Mouse (Mus musculus): ENCODE measurements around the gene Shd. TPM values are rescaled to one million over a fixed set of nuclear protein-coding genes. Genes with fewer than 3 reads are reported as not detected.
A peak's percentile ranks its signal among the peaks of the same experiment; 100 is the strongest.

Shd gene
- polyA plus RNA-seq, 1 experiment from 2014 or later: 0.95 TPM

- Histone ChIP-seq H3K36me3 (peaks cover 70% of the 10 kb centered on the region), H3K4me2 (no peak overlapping the region), H3K4me3 (no peak overlapping the region), H3K27me3 (replicated peaks) (no peaks in the 10 kb centered on the region), H3K9ac (no peak overlapping the region), H3K27ac (no peak overlapping the region), H3K4me1 (peaks cover 65% of the 10 kb centered on the region), H3K9me3 (replicated peaks) (no peaks in the 10 kb centered on the region)
- ATAC-seq: no peak
- WGBS (ENCODE audit: insufficient replicate concordance): 79% methylated on average over 4 of the region's 4 CpGs
These were observed 52.7 kb downstream of the Shd start for GRCm38 (mm10) chr17:56022989-56023290.

- 0 out of 2 replicates have a peak, but pooled peaks have one; percentile 5 for ATAC-seq
- Histone ChIP-seq H3K4me3 (no peak overlapping the region), H3K27ac (no peak overlapping the region), H3K27me3 (replicated peaks) (no peaks in the 10 kb centered on the region), H3K9me3 (replicated peaks) (no peaks in the 10 kb centered on the region), H3K4me2 (no peak overlapping the region), H3K4me1 (peaks cover 66% of the 10 kb centered on the region), H3K9ac (no peak overlapping the region), H3K36me3 (peaks cover 70% of the 10 kb centered on the region)
- 44% methylated on average over 5 of the region's 5 CpGs for WGBS (ENCODE audit: insufficient replicate concordance)
These were observed 53.1 kb downstream of the Shd start for GRCm38 (mm10) chr17:56023386-56023785.

- no peak for ATAC-seq
- 55% methylated on average over 2 of the region's 2 CpGs for WGBS (ENCODE audit: insufficient replicate concordance)
These were observed 54.2 kb downstream of the Shd start for GRCm38 (mm10) chr17:56024476-56024875.

GRCm38 (mm10) chr17:56024931-56025330 lies 54.7 kb downstream of the Shd start:
- Histone ChIP-seq H3K4me3 (no peak overlapping the region), H3K9ac (no peak overlapping the region), H3K36me3 (peaks cover 70% of the 10 kb centered on the region), H3K9me3 (replicated peaks) (no peaks in the 10 kb centered on the region), H3K4me2 (no peak overlapping the region), H3K27me3 (replicated peaks) (no peaks in the 10 kb centered on the region), H3K4me1 (peaks cover 73% of the 10 kb centered on the region), H3K27ac (no peak overlapping the region)
- WGBS (ENCODE audit: insufficient replicate concordance): 69% methylated on average over 5 of the region's 5 CpGs
- ATAC-seq: no peak

More at GRCm38 (mm10) chr17:56024476-56024875, 54.2 kb downstream of the Shd start:
- H3K4me3 ChIP-seq: no peak overlapping the region
- H3K4me2 ChIP-seq: no peak overlapping the region
- peaks cover 70% of the 10 kb centered on the region for H3K36me3 ChIP-seq
- 0 out of 2 replicates have a peak overlapping the region, but pooled peaks have one; percentile 37 for H3K27ac ChIP-seq
- H3K9ac ChIP-seq: no peak overlapping the region
- H3K4me1 ChIP-seq: peaks cover 68% of the 10 kb centered on the region
- no peaks in the 10 kb centered on the region for H3K9me3 ChIP-seq (replicated peaks)
- no peaks in the 10 kb centered on the region for H3K27me3 ChIP-seq (replicated peaks)

Other genes starting within 250 kb of the Shd start
- 0.75 and 1.1 TPM in 2 replicates for gene Adgre4, start 220.5 kb upstream of the Shd start, polyA plus RNA-seq (2016; fragmentation: Nextera tagmentation; extraction: Ambion mirVana)
- gene Zfp119a, start 91.5 kb upstream of the Shd start, polyA plus RNA-seq (2016; fragmentation: Nextera tagmentation; extraction: Ambion mirVana): 3.0 and 3.3 TPM in 2 replicates
- gene Zfp959, start 78.4 kb upstream of the Shd start, polyA plus RNA-seq (2016; fragmentation: Nextera tagmentation; extraction: Ambion mirVana): 8.3 and 9.8 TPM in 2 replicates
- gene Zfp119b, start 21.0 kb upstream of the Shd start, polyA plus RNA-seq (2016; fragmentation: Nextera tagmentation; extraction: Ambion mirVana): 1.8 and 2.5 TPM in 2 replicates
- 4.5 and 5.4 TPM in 2 replicates for gene Ebi3, start 17.8 kb upstream of the Shd start, polyA plus RNA-seq (2016; fragmentation: Nextera tagmentation; extraction: Ambion mirVana)
- gene Yju2, start 11.4 kb upstream of the Shd start, polyA plus RNA-seq (2016; fragmentation: Nextera tagmentation; extraction: Ambion mirVana): 14.6 and 15.6 TPM in 2 replicates
- gene Fsd1, start 16.0 kb downstream of the Shd start, polyA plus RNA-seq (2016; fragmentation: Nextera tagmentation; extraction: Ambion mirVana): 1.7 and 2.3 TPM in 2 replicates
- gene Stap2, start 35.1 kb downstream of the Shd start, polyA plus RNA-seq (2016; fragmentation: Nextera tagmentation; extraction: Ambion mirVana): 1.8 and 2.1 TPM in 2 replicates
- 27.4 and 29.1 TPM in 2 replicates for gene Mpnd, start 35.2 kb downstream of the Shd start, polyA plus RNA-seq (2016; fragmentation: Nextera tagmentation; extraction: Ambion mirVana)
- gene Sh3gl1, start 66.2 kb downstream of the Shd start, polyA plus RNA-seq (2016; fragmentation: Nextera tagmentation; extraction: Ambion mirVana): 66.4 and 67.9 TPM in 2 replicates
- gene Chaf1a, start 70.0 kb downstream of the Shd start, polyA plus RNA-seq (2016; fragmentation: Nextera tagmentation; extraction: Ambion mirVana): 34.3 and 37.6 TPM in 2 replicates
- gene Ubxn6, start 104.6 kb downstream of the Shd start, polyA plus RNA-seq (2016; fragmentation: Nextera tagmentation; extraction: Ambion mirVana): 15.8 and 17.9 TPM in 2 replicates
- gene Hdgfl2, start 109.2 kb downstream of the Shd start, polyA plus RNA-seq (2016; fragmentation: Nextera tagmentation; extraction: Ambion mirVana): 86.7 and 89.4 TPM in 2 replicates
- 0.05 and 0.06 TPM in 2 replicates for gene Plin4, start 139.3 kb downstream of the Shd start, polyA plus RNA-seq (2016; fragmentation: Nextera tagmentation; extraction: Ambion mirVana)
- gene Plin5, start 147.1 kb downstream of the Shd start, polyA plus RNA-seq (2016; fragmentation: Nextera tagmentation; extraction: Ambion mirVana): 0.25 and 0.38 TPM in 2 replicates
- gene Lrg1, start 151.5 kb downstream of the Shd start, polyA plus RNA-seq (2016; fragmentation: Nextera tagmentation; extraction: Ambion mirVana): 0.27 and 0.48 TPM in 2 replicates
- gene Sema6b, start 169.9 kb downstream of the Shd start, polyA plus RNA-seq (2016; fragmentation: Nextera tagmentation; extraction: Ambion mirVana): 1.5 and 1.7 TPM in 2 replicates
- gene Tnfaip8l1, start 192.0 kb downstream of the Shd start, polyA plus RNA-seq (2016; fragmentation: Nextera tagmentation; extraction: Ambion mirVana): 3.7 TPM in 2 replicates
- 66.2 and 71.0 TPM in 2 replicates for gene Mydgf, start 213.5 kb downstream of the Shd start, polyA plus RNA-seq (2016; fragmentation: Nextera tagmentation; extraction: Ambion mirVana)
- gene Dpp9, start 248.4 kb downstream of the Shd start, polyA plus RNA-seq (2016; fragmentation: Nextera tagmentation; extraction: Ambion mirVana): 27.1 and 28.5 TPM in 2 replicates

Measured in liver, embryonic 12.5 days (tissue).